Mouse (Mus musculus): ENCODE measurements around the gene Tmem104. TPM values are rescaled to one million over a fixed set of nuclear protein-coding genes. Genes with fewer than 3 reads are reported as not detected.

The Tmem104 gene
- polyA plus RNA-seq, 1 experiment from 2014 or later = 15.1 TPM

DNA sequence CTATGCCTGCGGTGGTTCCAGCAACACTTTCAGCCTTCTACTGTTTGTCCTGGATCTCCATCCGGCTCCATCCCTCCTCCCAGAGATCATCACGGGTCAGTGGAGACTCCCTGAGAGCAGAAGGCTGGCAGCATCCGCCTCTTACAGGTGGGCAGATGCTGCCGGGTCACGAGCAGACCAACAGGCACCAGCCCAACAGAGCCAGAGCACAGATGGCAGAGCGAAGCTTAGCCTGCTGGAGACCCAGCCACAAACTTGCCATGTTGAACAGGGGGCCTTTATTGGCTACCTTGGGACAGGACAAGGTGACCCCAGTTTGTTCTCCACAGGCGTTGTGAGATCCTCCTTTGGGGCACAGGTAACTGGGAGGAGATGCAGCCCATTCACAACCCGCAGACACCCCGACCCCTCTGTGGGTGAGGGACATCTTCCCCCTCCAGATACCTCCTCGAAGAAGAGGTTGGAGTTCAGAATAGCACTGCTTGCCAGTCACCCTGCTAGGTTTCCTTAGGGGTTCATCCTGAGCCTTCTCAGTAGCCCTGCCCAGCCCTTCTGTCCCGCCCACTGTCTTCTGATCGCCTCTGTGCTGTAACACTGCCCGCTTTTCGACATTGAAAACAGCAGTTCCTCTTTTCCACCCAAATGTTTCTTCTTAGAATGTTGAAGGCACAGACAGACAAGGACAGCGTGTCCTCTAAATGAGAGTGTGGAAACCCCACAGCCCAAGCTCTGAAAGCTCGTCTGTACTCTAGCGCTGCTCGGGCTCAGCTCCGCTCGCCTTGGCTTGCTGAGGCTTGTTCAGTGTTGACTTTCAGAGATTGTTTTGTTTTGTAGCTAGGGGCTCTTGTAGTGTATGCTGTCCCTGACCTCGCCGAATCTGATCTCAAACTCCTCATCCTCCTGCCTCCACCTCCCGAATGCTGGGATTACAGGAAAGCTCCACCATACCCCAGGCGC is 21.8 kb downstream of the Tmem104 start:
- Histone ChIP-seq H3K4me3 (no peak overlapping the region), H3K36me3 (peaks cover 14% of the 10 kb centered on the region), H3K4me1 (replicated peaks) (peaks cover 35% of the 10 kb centered on the region), H3K9me3 (no peaks in the 10 kb centered on the region), H3K27ac (replicated peaks) (no peak overlapping the region), H3K4me2 (no peak overlapping the region), H3K9ac (no peak overlapping the region), H3K27me3 (no peaks in the 10 kb centered on the region)
- ATAC-seq (ENCODE audit: low FRiP score, low read depth) = no peak
- WGBS = 76% methylated on average over 25 of the region's 25 CpGs

DNA sequence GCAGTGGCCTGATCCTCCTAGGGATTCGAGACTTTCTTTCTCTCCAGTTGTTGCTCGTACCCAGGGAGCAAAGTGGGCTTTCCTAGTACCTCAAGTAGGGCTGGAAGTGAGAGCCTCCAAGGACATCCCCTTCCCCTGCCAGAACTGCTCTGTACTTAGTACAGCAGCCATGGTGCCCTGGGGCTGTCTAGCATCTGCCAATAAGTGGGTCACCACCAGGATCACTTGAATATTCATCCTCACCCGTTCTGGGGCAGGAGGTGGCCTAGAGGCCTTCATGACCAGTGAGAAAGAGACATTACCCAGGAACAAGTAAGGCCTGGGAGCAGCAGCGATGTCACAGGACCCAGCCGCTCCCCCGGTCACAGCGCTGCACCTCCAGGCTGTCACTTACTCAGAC is 22.7 kb downstream of the Tmem104 start:
- no peak overlapping the region for H3K4me3 ChIP-seq
- H3K4me2 ChIP-seq = no peak overlapping the region
- H3K27ac ChIP-seq (replicated peaks) = no peak overlapping the region
- no peaks in the 10 kb centered on the region for H3K27me3 ChIP-seq
- H3K9me3 ChIP-seq = no peaks in the 10 kb centered on the region
- peaks cover 14% of the 10 kb centered on the region for H3K36me3 ChIP-seq
- no peak overlapping the region for H3K9ac ChIP-seq
- no peak for ATAC-seq (ENCODE audit: low FRiP score, low read depth)
- WGBS = 75% methylated on average over 7 of the region's 7 CpGs
- H3K4me1 ChIP-seq (replicated peaks) = peaks cover 35% of the 10 kb centered on the region

DNA sequence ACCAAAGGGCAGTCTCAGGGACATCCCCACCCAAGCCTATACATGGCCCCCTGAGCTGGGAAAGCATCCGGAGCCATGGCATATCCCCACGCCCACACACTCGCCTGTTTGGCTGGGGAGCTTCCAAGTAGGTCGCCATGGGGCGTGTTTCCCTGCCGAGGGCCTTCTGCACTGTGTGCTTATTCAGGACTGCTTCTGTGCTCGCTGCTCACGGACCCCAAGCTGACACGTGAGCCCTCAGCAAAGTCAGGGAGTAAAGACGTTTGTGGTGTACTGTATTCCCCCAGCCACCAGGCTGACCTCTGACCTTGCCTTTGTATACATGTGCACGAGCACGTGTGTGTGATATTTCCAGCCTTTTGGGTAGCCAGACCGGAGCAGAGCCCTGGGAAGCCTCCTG is 24.8 kb downstream of the Tmem104 start:
- ATAC-seq (ENCODE audit: low FRiP score, low read depth) = no peak
- WGBS = 50% methylated on average over 13 of the region's 13 CpGs
- H3K4me1 ChIP-seq (replicated peaks) = peaks cover 31% of the 10 kb centered on the region

DNA sequence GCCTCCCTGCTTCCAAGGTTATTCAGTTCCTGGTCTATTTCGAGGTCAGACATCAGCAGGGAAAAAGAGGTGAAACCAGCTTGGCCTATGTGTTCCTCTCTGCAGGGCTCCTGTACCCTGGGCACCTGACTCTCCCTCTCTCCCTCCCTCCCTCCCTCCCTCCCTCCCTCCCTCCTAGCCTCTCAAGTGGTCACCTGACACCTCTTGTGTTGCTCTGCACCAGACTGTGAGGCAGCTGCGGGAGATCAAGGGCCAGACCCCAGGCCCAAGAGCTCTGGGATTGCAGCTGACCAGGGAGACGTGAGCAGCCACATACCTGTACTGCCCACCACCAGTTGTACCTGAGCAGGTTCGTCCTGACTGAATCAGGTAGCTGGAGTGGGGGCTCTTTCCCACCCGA is 27.8 kb downstream of the Tmem104 start:
- 35% methylated on average over 5 of the region's 5 CpGs for WGBS
- no peak overlapping the region for H3K4me2 ChIP-seq
- no peaks in the 10 kb centered on the region for H3K36me3 ChIP-seq
- no peak overlapping the region for H3K4me3 ChIP-seq
- no peak for ATAC-seq (ENCODE audit: low FRiP score, low read depth)
- H3K4me1 ChIP-seq (replicated peaks) = peaks cover 30% of the 10 kb centered on the region
- H3K27me3 ChIP-seq = peaks cover 3% of the 10 kb centered on the region
- H3K9ac ChIP-seq = no peak overlapping the region
- no peak overlapping the region for H3K27ac ChIP-seq (replicated peaks)
- H3K9me3 ChIP-seq = no peaks in the 10 kb centered on the region

More for the DNA sequence above, 24.8 kb downstream of the Tmem104 start:
- Histone ChIP-seq H3K9me3 (no peaks in the 10 kb centered on the region), H3K36me3 (peaks cover 8% of the 10 kb centered on the region), H3K4me2 (no peak overlapping the region), H3K4me3 (no peak overlapping the region), H3K27me3 (no peaks in the 10 kb centered on the region), H3K9ac (no peak overlapping the region), H3K27ac (replicated peaks) (no peak overlapping the region)

DNA sequence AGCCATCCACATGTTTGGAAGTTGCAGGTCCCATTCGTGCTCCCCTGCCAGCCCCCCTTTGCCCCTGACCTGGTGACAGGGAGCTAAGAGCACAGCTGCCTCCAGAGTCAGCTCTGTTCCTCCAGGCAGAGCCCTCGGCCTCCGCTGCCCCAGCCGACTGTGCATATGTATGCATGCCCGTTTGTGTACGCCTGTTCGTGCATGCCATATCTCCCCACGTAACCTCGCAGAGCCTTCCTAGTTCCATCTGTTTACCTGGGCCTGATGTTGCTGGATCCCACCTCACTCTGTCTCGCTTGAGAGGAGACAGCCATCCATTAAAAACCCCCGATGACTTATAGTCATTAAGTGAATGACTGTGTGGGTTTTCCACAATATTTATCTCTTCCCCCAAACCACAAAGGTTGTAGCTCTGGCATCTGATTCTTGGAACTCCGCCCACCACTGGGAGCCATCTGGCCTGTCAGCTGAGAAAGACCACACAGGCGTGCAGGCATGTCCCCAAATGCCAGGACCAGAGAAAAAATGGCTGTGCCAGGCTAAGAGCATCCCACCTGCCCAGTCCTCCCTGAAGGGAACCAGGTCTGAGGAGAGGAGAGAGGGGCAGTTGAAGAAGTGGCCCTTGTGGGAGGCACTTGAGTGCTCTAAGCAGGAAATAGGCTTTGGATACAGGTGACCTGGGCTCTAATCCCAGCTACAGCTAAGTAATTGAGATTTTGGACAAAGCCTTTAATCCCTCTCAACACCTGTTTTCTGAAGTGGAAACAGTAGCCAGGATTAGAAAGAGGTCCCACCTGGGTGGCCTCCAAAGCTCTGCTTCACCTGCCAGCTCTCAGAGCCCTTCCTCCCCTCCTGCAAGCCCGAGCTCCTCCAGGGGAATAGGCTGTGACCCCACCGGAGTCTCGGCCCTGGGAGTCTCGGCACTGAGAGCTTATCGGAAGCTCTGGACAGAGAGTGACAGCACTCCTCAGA is 30.4 kb downstream of the Tmem104 start:
- H3K4me1 ChIP-seq (replicated peaks) = peaks cover 27% of the 10 kb centered on the region
- peaks cover 4% of the 10 kb centered on the region for H3K27me3 ChIP-seq
- no peak overlapping the region for H3K4me2 ChIP-seq
- H3K9me3 ChIP-seq = no peaks in the 10 kb centered on the region
- H3K27ac ChIP-seq (replicated peaks) = peak overlapping the region; percentile 64; the same call in 1 of the 2 replicates
- WGBS = 47% methylated on average over 18 of the region's 18 CpGs
- H3K9ac ChIP-seq = no peak overlapping the region
- peak; percentile 57 for ATAC-seq (ENCODE audit: low FRiP score, low read depth)
- no peaks in the 10 kb centered on the region for H3K36me3 ChIP-seq
- no peak overlapping the region for H3K4me3 ChIP-seq

DNA sequence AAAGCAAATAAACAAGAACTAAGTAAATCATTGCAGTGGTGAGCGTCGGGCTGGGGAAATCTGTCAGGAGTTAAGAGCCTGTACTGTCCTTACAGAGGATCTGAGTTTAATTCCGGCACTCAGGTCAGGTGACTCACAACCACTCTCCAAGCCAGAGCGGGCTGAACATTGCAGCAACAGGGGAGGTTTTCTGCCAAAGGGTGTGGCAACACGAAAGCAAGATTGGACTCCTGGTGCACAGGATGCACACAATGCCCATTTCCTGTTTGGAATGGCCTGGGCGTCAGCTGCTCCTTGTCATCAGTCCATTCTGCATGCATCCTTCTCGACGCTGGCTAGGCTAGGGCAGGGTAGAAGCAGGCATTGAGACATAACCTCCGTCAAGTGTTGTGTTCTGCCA is 32.0 kb downstream of the Tmem104 start:
- no peak for ATAC-seq (ENCODE audit: low FRiP score, low read depth)
- Histone ChIP-seq H3K9me3 (no peaks in the 10 kb centered on the region), H3K4me1 (replicated peaks) (peaks cover 37% of the 10 kb centered on the region), H3K36me3 (no peaks in the 10 kb centered on the region), H3K27ac (replicated peaks) (no peak overlapping the region), H3K4me3 (no peak overlapping the region), H3K9ac (no peak overlapping the region), H3K4me2 (no peak overlapping the region), H3K27me3 (peaks cover 4% of the 10 kb centered on the region)
- 86% methylated on average over 9 of the region's 9 CpGs for WGBS

DNA sequence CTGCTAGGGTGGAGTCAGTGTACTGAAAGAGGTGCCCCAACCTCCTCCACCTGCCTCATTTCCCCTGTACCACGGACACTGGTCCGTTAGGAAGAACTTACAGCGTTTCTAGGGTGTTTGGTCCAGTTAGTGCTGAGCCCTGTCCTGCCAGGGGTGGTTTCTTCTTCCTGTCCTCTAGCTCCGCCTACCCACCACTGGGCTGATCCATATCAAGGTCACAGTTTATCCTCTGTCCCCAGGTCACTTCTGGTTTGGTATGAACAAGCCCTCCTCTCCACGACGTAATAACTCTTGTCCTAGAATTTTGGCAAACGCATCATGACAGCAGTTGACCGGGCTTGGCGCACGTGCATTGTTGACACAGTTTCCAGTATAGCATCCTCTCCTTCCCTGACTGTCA is 32.4 kb downstream of the Tmem104 start:
- no peak overlapping the region for H3K27ac ChIP-seq (replicated peaks)
- H3K4me1 ChIP-seq (replicated peaks) = peaks cover 37% of the 10 kb centered on the region
- no peak overlapping the region for H3K9ac ChIP-seq
- no peak overlapping the region for H3K4me2 ChIP-seq
- no peaks in the 10 kb centered on the region for H3K36me3 ChIP-seq
- no peak for ATAC-seq (ENCODE audit: low FRiP score, low read depth)
- peaks cover 4% of the 10 kb centered on the region for H3K27me3 ChIP-seq
- WGBS = 89% methylated on average over 10 of the region's 10 CpGs
- H3K9me3 ChIP-seq = no peaks in the 10 kb centered on the region
- no peak overlapping the region for H3K4me3 ChIP-seq

DNA sequence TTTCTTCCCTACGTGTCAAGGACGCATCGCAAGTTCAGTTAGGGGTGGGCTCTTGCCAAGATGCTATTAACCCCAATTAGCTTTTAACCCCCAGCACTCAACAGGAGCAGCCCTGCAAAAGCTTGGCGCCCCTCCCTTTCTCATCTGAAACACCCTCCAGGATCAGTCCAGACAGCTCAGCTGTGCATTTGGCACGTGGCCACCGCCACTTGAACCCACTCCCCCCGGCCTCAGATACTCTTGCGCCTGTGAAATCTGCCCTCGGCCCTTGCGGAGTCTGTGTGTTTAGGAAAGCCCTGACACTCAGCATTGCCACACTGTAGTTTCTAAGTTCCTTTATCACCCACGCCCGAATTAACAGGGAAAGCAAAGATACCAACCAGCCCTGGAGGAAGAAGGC is 34.8 kb downstream of the Tmem104 start:
- WGBS = 46% methylated on average over 12 of the region's 12 CpGs
- no peaks in the 10 kb centered on the region for H3K9me3 ChIP-seq
- no peaks in the 10 kb centered on the region for H3K36me3 ChIP-seq
- peaks cover 59% of the 10 kb centered on the region for H3K4me1 ChIP-seq (replicated peaks)
- H3K9ac ChIP-seq = no peak overlapping the region
- H3K27ac ChIP-seq (replicated peaks) = no peak overlapping the region
- ATAC-seq (ENCODE audit: low FRiP score, low read depth) = no peak
- no peak overlapping the region for H3K4me2 ChIP-seq
- H3K4me3 ChIP-seq = no peak overlapping the region
- H3K27me3 ChIP-seq = peaks cover 4% of the 10 kb centered on the region

DNA sequence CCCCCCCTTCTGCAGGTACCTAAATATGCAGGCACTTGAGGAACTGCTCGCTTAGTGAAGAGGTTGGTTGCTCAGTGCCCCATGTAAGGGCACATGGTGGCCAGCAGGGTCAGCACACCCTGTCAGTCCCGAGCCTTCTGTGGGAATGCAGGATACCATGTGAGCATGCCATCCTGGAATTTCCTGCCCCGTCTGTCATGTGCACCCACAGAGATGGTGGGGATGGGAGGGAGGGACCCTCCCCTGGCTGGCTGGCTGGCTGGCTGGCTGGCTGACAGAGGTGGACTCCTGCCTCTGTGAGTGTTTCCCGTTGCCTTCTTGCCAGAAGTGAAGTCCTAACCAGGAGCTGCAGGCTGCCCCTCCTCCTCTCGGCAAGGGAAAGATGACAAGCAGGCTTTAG is 35.3 kb downstream of the Tmem104 start:
- H3K27ac ChIP-seq (replicated peaks) = no peak overlapping the region
- WGBS = 35% methylated on average over 5 of the region's 5 CpGs
- no peak overlapping the region for H3K4me3 ChIP-seq
- no peaks in the 10 kb centered on the region for H3K9me3 ChIP-seq
- H3K4me2 ChIP-seq = no peak overlapping the region
- no peak for ATAC-seq (ENCODE audit: low FRiP score, low read depth)
- H3K27me3 ChIP-seq = peaks cover 4% of the 10 kb centered on the region
- H3K36me3 ChIP-seq = no peaks in the 10 kb centered on the region
- peaks cover 59% of the 10 kb centered on the region for H3K4me1 ChIP-seq (replicated peaks)
- H3K9ac ChIP-seq = no peak overlapping the region

DNA sequence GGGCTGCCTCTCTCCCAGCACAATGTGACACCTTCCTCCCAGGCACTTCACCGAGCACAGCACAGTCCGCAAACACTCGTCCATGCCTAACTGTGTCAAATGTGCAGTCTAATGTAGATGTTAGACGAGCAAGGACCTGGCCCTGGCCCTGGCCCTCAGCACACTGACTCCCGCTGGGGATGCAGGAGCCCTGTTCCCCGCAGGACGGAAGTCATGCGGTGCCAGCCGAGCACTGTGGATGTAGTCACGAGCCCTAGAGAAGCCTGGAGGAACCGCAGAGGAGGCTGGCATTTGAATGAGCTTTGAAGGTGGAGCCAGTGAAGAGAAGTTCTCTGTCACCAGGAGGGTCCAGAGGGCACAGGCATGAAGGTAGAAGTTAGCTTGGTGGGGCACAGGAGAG is 36.2 kb downstream of the Tmem104 start:
- Histone ChIP-seq H3K4me2 (no peak overlapping the region), H3K36me3 (no peaks in the 10 kb centered on the region), H3K27me3 (peaks cover 4% of the 10 kb centered on the region), H3K4me3 (no peak overlapping the region), H3K27ac (replicated peaks) (no peak overlapping the region), H3K9me3 (no peaks in the 10 kb centered on the region), H3K4me1 (replicated peaks) (peaks cover 60% of the 10 kb centered on the region), H3K9ac (no peak overlapping the region)
- 63% methylated on average over 11 of the region's 11 CpGs for WGBS
- ATAC-seq (ENCODE audit: low FRiP score, low read depth) = no peak

DNA sequence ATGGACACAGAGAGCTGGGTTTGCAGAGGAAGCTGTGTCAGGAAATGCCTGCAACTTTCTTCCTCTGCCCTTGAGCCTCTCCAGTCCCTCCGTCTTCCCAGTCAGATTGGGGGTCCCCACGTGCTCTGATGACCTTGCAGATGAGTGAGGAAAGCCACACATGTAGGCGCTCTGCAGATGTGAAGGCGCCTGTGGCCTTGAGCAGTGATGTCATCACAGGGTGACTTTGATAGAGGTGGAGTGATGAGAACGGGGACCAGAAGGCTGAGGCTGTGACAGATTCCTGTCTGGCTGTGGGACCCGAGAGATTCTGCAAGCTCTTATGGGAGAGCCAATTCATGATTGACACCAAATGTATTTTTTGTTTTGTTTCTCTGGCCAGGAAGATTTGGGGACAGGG is 36.6 kb downstream of the Tmem104 start:
- 73% methylated on average over 6 of the region's 6 CpGs for WGBS
- Histone ChIP-seq H3K27me3 (peaks cover 4% of the 10 kb centered on the region), H3K9me3 (no peaks in the 10 kb centered on the region), H3K4me2 (no peak overlapping the region), H3K4me3 (no peak overlapping the region), H3K4me1 (replicated peaks) (peaks cover 61% of the 10 kb centered on the region), H3K27ac (replicated peaks) (no peak overlapping the region), H3K36me3 (no peaks in the 10 kb centered on the region), H3K9ac (no peak overlapping the region)
- no peak for ATAC-seq (ENCODE audit: low FRiP score, low read depth)

DNA sequence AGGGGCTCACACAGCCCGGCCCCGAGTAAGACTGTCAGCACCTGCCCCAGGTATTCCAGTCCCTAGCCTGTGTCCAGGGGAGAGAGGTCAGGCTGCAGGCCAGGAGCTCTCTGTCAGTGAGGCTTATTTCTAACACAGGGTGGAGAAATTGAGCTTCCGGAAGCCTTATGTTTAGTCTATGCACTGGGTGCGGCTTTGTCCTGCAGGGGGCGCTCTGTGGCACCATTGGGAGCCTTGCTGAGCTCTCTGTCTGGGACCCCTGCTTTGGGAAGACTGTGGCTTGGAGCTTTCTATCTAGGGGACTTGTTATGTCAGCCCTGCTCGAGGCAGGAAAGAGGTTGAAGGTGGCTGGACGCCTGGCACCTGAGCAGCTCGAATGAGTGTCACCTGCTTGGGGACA is 37.6 kb downstream of the Tmem104 start:
- H3K4me3 ChIP-seq = no peak overlapping the region
- ATAC-seq (ENCODE audit: low FRiP score, low read depth) = 0 out of 2 replicates have a peak, but pooled peaks have one; percentile 17
- no peak overlapping the region for H3K9ac ChIP-seq
- H3K27me3 ChIP-seq = peaks cover 6% of the 10 kb centered on the region
- no peak overlapping the region for H3K27ac ChIP-seq (replicated peaks)
- WGBS = 42% methylated on average over 8 of the region's 8 CpGs
- H3K4me2 ChIP-seq = no peak overlapping the region
- peaks cover 66% of the 10 kb centered on the region for H3K4me1 ChIP-seq (replicated peaks)
- no peaks in the 10 kb centered on the region for H3K36me3 ChIP-seq
- no peaks in the 10 kb centered on the region for H3K9me3 ChIP-seq
